Mouse (Mus musculus): Measurements from ENCODE around the gene Kcnmb1. TPM values are rescaled to one million over a fixed set of nuclear protein-coding genes. Genes with fewer than 3 reads are reported as not detected.

Gene Kcnmb1
- total and polyA plus RNA-seq, 2 experiments from 2014 or later, result 0.07 to 0.11 TPM

DNA sequence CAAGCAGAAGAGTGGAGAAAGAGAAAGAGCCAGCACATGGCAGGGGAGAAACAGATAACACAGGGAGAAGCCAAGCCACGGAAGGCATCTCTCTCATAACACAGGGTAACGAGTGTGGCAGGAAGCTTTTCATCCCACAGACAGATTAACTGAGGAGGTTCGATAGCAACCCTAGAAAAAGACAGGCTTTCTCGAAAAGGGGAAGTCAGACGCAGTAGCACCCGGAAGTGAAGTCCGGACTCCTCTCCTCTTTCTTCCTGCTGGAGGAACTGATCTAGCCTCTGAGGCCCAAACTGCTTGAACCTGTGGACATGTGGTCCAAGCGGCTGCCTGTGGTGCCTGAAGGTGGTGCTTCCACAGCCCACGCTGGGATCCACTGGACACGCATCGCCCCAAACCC lies 45.4 kb downstream of the Kcnmb1 start:
- H3K27ac ChIP-seq (ENCODE audit: low read depth, low read length), result no peak overlapping the region
- H3K4me3 ChIP-seq (ENCODE audit: low read depth, low read length), result no peak overlapping the region
- DNase-seq (ENCODE audit: low spot score), result no peak
- H3K27me3 ChIP-seq (ENCODE audit: insufficient read depth, low read length), result no peaks in the 10 kb centered on the region
- no peak for ATAC-seq (ENCODE audit: low FRiP score)
- H3K9me3 ChIP-seq (ENCODE audit: low read length), result no peaks in the 10 kb centered on the region
- no peak overlapping the region for H3K9ac ChIP-seq (replicated peaks; ENCODE audit: low read length, poor library complexity, severe bottlenecking)
- no peaks in the 10 kb centered on the region for H3K4me1 ChIP-seq (ENCODE audit: insufficient read depth, low read length)
- whole genome bisulfite sequencing, result 88% methylated on average over 11 of the region's 11 CpGs
- no peaks in the 10 kb centered on the region for H3K36me3 ChIP-seq (ENCODE audit: insufficient read depth, low read length)
- H3K4me2 ChIP-seq (ENCODE audit: low read depth, low read length, poor library complexity, severe bottlenecking), result no peak overlapping the region
- no peak for TF ChIP-seq CTCF (IDR thresholded peaks at IDR 0.05)

GRCm38 (mm10) chr11:34008702-34009101 lies 45.9 kb downstream of the Kcnmb1 start:
- 45% methylated on average over 9 of the region's 9 CpGs for WGBS
- Histone ChIP-seq H3K4me2 (ENCODE audit: low read depth, low read length, poor library complexity, severe bottlenecking) (no peak overlapping the region), H3K36me3 (ENCODE audit: insufficient read depth, low read length) (no peaks in the 10 kb centered on the region), H3K4me3 (ENCODE audit: low read depth, low read length) (no peak overlapping the region), H3K9ac (replicated peaks; ENCODE audit: low read length, poor library complexity, severe bottlenecking) (no peak overlapping the region), H3K27ac (ENCODE audit: low read depth, low read length) (no peak overlapping the region), H3K4me1 (ENCODE audit: insufficient read depth, low read length) (no peaks in the 10 kb centered on the region), H3K9me3 (ENCODE audit: low read length) (no peaks in the 10 kb centered on the region), H3K27me3 (ENCODE audit: insufficient read depth, low read length) (no peaks in the 10 kb centered on the region)
- peak; percentile 89 for TF ChIP-seq CTCF (IDR thresholded peaks at IDR 0.05)
- DNase-seq (ENCODE audit: low spot score), result peak; percentile 80
- ATAC-seq (ENCODE audit: low FRiP score), result no peak

GRCm38 (mm10) chr11:34009316-34010087 lies 46.7 kb downstream of the Kcnmb1 start:
- Histone ChIP-seq H3K4me2 (ENCODE audit: low read depth, low read length, poor library complexity, severe bottlenecking) (no peak overlapping the region), H3K9me3 (ENCODE audit: low read length) (no peaks in the 10 kb centered on the region), H3K36me3 (ENCODE audit: insufficient read depth, low read length) (no peaks in the 10 kb centered on the region), H3K4me3 (ENCODE audit: low read depth, low read length) (no peak overlapping the region), H3K4me1 (ENCODE audit: insufficient read depth, low read length) (no peaks in the 10 kb centered on the region), H3K9ac (replicated peaks; ENCODE audit: low read length, poor library complexity, severe bottlenecking) (no peak overlapping the region), H3K27me3 (ENCODE audit: insufficient read depth, low read length) (no peaks in the 10 kb centered on the region), H3K27ac (ENCODE audit: low read depth, low read length) (no peak overlapping the region)
- ATAC-seq (ENCODE audit: low FRiP score) (no peak), DNase-seq (ENCODE audit: low spot score) (no peak)
- TF ChIP-seq CTCF (IDR thresholded peaks at IDR 0.05), result no peak
- 81% methylated on average over 12 of the region's 12 CpGs for WGBS

GRCm38 (mm10) chr11:34010133-34010858 lies 47.5 kb downstream of the Kcnmb1 start:
- no peak for ATAC-seq (ENCODE audit: low FRiP score)
- no peak overlapping the region for H3K4me2 ChIP-seq (ENCODE audit: low read depth, low read length, poor library complexity, severe bottlenecking)
- no peaks in the 10 kb centered on the region for H3K4me1 ChIP-seq (ENCODE audit: insufficient read depth, low read length)
- no peaks in the 10 kb centered on the region for H3K9me3 ChIP-seq (ENCODE audit: low read length)
- no peak for DNase-seq (ENCODE audit: low spot score)
- no peak overlapping the region for H3K4me3 ChIP-seq (ENCODE audit: low read depth, low read length)
- no peaks in the 10 kb centered on the region for H3K36me3 ChIP-seq (ENCODE audit: insufficient read depth, low read length)
- no peak overlapping the region for H3K9ac ChIP-seq (replicated peaks; ENCODE audit: low read length, poor library complexity, severe bottlenecking)
- TF ChIP-seq CTCF (IDR thresholded peaks at IDR 0.05), result no peak
- no peak overlapping the region for H3K27ac ChIP-seq (ENCODE audit: low read depth, low read length)
- no peaks in the 10 kb centered on the region for H3K27me3 ChIP-seq (ENCODE audit: insufficient read depth, low read length)
- 77% methylated on average over 7 of the region's 7 CpGs for WGBS

GRCm38 (mm10) chr11:34010859-34011172 lies 48.0 kb downstream of the Kcnmb1 start:
- H3K36me3 ChIP-seq (ENCODE audit: insufficient read depth, low read length), result no peaks in the 10 kb centered on the region
- no peaks in the 10 kb centered on the region for H3K9me3 ChIP-seq (ENCODE audit: low read length)
- no peak overlapping the region for H3K9ac ChIP-seq (replicated peaks; ENCODE audit: low read length, poor library complexity, severe bottlenecking)
- DNase-seq (ENCODE audit: low spot score) (no peak), ATAC-seq (ENCODE audit: low FRiP score) (no peak)
- H3K4me2 ChIP-seq (ENCODE audit: low read depth, low read length, poor library complexity, severe bottlenecking), result no peak overlapping the region
- no peak overlapping the region for H3K27ac ChIP-seq (ENCODE audit: low read depth, low read length)
- TF ChIP-seq CTCF (IDR thresholded peaks at IDR 0.05), result no peak
- WGBS, result 80% methylated on average over 4 of the region's 4 CpGs
- no peaks in the 10 kb centered on the region for H3K27me3 ChIP-seq (ENCODE audit: insufficient read depth, low read length)
- H3K4me3 ChIP-seq (ENCODE audit: low read depth, low read length), result no peak overlapping the region
- no peaks in the 10 kb centered on the region for H3K4me1 ChIP-seq (ENCODE audit: insufficient read depth, low read length)

DNA sequence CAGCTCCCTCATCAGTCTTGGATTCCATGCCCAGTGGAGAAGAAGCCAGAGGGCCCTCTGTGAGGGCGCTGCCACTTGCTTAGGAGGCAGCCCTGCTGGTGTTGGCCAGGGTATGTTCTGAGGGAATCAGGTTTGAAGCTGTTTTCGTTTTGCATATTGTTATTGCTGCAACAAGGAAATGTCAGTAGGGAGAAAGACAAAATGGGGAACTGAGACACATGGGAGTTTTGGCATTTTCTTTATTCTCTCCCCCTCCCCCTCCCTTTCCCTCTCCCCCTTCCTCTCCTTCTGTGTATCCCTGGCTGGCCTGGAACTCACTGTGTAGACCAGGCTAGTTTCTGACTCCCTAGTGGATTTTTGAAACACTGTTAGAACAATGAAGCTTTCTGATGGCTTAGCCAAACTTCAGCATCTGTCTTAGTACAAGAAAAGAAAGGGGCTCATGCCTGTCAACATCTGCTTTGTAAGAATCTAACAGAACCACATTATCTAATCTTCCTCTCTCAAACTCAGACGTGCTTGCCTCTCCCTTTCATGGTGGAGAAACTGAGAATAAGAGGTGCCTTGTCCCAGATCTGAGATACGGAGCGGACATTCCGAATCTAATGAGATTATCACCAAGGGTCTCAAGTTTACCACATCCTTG lies 49.3 kb downstream of the Kcnmb1 start:
- Histone ChIP-seq H3K4me3 (ENCODE audit: low read depth, low read length) (no peak overlapping the region), H3K27ac (ENCODE audit: low read depth, low read length) (no peak overlapping the region), H3K4me1 (ENCODE audit: insufficient read depth, low read length) (no peaks in the 10 kb centered on the region), H3K9ac (replicated peaks; ENCODE audit: low read length, poor library complexity, severe bottlenecking) (no peak overlapping the region), H3K27me3 (ENCODE audit: insufficient read depth, low read length) (no peaks in the 10 kb centered on the region), H3K9me3 (ENCODE audit: low read length) (no peaks in the 10 kb centered on the region), H3K36me3 (ENCODE audit: insufficient read depth, low read length) (no peaks in the 10 kb centered on the region), H3K4me2 (ENCODE audit: low read depth, low read length, poor library complexity, severe bottlenecking) (no peak overlapping the region)
- DNase-seq (ENCODE audit: low spot score), result no peak
- 55% methylated on average over 6 of the region's 6 CpGs for whole genome bisulfite sequencing
- no peak for ATAC-seq (ENCODE audit: low FRiP score)
- TF ChIP-seq CTCF (IDR thresholded peaks at IDR 0.05), result no peak

Other genes starting within 250 kb of the Kcnmb1 start
- 93.8 and 102 TPM in 2 replicates for gene Kcnip1, start 30.1 kb downstream of the Kcnmb1 start, total RNA-seq (2014; rRNA removed)
- gene Kcnip1, start 30.1 kb downstream of the Kcnmb1 start, polyA plus RNA-seq (2015; fragmentation: Nextera tagmentation; extraction: Ambion mirVana), result 145 TPM in 2 replicates
- 1.6 and 2.7 TPM in 2 replicates for gene Lcp2, start 83.9 kb downstream of the Kcnmb1 start, total RNA-seq (2014; rRNA removed)
- gene Lcp2, start 83.9 kb downstream of the Kcnmb1 start, polyA plus RNA-seq (2015; fragmentation: Nextera tagmentation; extraction: Ambion mirVana), result 3.8 and 4.9 TPM in 2 replicates
- 0.66 and 0.76 TPM in 2 replicates for gene 4930469K13Rik, start 135.5 kb downstream of the Kcnmb1 start, total RNA-seq (2014; rRNA removed)
- gene 4930469K13Rik, start 135.5 kb downstream of the Kcnmb1 start, polyA plus RNA-seq (2015; fragmentation: Nextera tagmentation; extraction: Ambion mirVana), result not detected in 2 replicates
- gene Foxi1, start 245.1 kb downstream of the Kcnmb1 start, total RNA-seq (2014; rRNA removed), result 0.05 TPM in 1 of 2 replicates, not detected in the other
- not detected in 2 replicates for gene Foxi1, start 245.1 kb downstream of the Kcnmb1 start, polyA plus RNA-seq (2015; fragmentation: Nextera tagmentation; extraction: Ambion mirVana)